Mouse (Mus musculus): Measurements from ENCODE around the gene Fam129a.
"Not testable (repeated sequence)": the region's sequence is repeated elsewhere in the genome, so short reads cannot be mapped to it uniquely, and the experiment has no call there.

Gene Fam129a

DNA sequence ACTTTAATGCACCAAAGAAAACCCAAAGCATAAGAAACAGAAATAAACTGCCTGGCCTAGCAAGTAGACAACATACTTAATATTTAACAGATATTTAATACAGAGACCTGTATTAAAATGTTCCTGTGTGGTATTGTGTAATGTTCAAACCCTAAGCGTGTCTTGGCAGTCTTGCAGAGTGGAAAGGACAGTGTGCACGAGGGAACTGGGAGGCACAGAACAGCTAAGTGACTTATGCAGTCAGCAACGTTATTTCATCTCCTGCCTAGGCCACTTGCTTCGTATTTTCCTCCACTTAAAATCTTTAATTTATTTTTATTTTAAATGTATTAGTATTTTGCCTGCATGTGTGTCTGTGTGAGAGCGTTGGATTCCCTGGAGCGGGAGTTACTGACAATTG, 119.1 kb downstream of the Fam129a start:
- in situ Hi-C loops (cut with MboI; ENCODE audit: unreplicated experiment in 2 of 2): no loop called here

GRCm38 (mm10) chr1:151690583-151691193, 119.7 kb downstream of the Fam129a start:
- in situ Hi-C loops (cut with MboI; ENCODE audit: unreplicated experiment in 2 of 2): no loop called here

DNA sequence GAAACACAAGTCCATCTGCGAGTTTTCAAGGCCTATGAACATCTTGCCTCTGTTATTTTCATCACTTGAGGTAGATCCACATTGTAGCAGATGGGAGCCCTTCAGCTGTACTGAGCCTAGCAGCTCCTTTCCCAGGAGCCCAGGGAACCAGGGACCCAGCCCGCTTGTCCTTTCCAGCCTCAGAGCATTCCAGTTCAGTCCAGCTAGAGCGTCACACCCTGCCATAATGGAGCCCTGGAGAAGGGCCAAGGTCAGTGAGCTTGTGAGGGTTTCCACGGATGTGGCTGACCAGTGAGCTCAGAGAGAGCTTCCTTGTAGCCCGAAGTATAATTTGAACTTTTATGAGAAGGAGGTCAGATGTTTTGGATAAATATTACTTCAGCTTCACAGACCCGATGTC, 121.9 kb downstream of the Fam129a start:
- in situ Hi-C loops (cut with MboI; ENCODE audit: unreplicated experiment in 2 of 2): not testable (repeated sequence)

DNA sequence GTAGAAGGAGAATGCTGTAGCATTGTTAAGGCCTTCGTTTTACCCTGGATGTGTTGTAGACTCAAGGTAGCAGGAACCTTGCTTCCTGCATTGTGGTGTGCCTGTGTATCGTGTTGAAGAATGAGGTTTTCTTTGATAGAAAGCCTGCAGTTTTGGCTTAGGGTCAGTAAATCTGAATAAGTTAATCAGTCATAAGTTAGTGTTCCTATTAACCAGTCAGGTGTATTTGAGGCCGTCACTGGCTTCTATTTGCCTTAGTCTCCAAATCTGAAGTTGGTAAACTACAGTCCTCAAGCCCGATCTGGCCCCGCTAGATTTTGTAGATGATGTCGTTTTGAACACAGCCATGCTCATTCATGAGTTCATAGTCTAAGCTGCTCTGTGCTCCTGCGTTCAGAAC, 125.8 kb downstream of the Fam129a start:
- in situ Hi-C loops (cut with MboI; ENCODE audit: unreplicated experiment in 2 of 2): no loop called here

DNA sequence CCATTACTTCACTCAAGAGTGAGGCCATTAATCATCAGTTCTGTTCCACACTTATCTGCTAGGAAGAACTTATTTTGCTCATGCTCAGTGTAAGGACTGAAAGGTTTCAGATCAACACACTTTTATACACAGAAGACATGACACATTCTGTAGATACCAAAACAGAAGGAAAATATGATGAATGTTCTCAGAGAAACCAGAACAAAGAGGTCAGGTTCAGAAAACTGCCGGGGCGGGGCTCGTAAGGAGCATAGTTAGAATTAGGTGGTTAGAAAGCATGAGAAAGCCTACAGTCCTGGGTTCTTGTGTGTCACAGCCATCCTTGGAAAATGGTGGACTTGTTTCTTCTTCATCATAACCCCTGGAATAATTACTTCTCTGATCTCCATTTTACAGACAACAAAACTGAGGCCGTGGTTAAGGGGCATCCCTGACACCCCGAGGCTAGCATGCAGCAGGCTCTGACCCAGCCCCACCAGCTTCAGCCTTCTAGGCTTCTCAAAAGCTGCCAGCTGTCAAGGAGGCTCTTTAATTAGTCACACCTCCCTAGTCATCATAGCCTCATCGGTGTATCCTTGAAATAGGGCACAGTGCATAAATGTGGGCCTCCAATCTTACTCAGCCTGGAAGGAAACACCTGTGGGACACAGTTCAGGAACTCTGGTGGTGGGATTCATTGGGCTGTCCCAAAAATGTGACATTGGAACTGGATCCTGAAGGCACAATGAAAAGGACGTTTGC, 127.1 kb downstream of the Fam129a start:
- in situ Hi-C loops (cut with MboI; ENCODE audit: unreplicated experiment in 2 of 2): no loop called here

GRCm38 (mm10) chr1:151699363-151699762, 128.4 kb downstream of the Fam129a start:
- in situ Hi-C loops (cut with MboI; ENCODE audit: unreplicated experiment in 2 of 2): no loop called here

- in situ Hi-C loops (cut with MboI; ENCODE audit: unreplicated experiment in 2 of 2): loop anchor here (5.0 to 10.0 kb wide), 5 partner anchors 136 to 668 kb away; no protein-coding TSS in a partner anchor
Observed at GRCm38 (mm10) chr1:151702816-151703215, 131.8 kb downstream of the Fam129a start.

DNA sequence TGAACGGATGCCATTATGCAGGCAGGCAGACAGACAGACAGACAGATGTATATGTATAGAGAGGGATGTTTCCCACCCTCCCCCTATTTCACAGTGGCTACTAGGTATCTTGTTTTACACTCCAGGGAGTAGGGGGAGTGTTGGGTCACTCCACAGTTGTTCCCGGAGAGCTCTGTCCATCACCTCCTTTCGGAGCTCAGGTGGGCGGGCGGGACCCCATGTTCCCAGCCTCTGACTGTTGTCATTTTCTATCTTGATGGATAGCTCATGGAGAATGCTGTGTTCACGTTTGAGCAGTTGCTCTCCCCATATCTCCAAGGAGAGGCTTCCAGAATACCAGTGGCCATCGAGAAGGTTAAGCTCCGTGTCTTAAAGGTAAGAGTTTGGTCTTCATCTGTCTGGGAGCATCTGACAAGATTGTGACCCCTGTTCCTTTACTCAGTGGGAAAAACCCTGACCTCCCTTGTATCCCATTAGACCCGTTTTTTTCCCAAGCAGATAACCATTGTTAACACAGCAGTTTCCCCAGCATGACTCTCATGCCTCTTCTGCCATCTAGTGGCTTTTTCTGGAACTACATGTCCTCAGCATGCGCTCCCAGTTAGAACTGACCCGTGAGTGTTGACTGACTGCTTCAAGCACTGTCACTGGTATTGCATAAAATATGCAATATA, 134.9 kb downstream of the Fam129a start:
- in situ Hi-C loops (cut with MboI; ENCODE audit: unreplicated experiment in 2 of 2): loop anchor here (5.0 to 10.0 kb wide), 5 partner anchors 251 to 671 kb away; no protein-coding TSS in a partner anchor

DNA sequence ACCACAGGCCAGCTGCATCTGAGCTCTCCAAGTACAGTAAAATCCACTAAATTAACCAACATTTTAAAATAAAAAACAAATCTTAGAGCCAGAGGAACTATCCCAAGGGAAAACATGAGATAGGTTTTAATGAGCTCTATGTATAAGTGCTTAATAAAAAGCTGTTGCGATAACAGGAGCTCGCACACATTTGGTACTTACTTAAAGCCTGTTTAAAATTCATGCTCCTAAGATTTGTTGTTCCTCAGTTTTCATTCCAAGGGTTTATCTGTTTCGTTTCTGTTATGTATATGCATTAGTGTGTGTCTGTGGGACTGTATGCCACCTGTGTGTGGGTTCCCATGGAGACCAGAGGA, 135.4 kb downstream of the Fam129a start:
- in situ Hi-C loops (cut with MboI; ENCODE audit: unreplicated experiment in 2 of 2): loop anchor here (5.0 to 10.0 kb wide), 5 partner anchors 252 to 672 kb away; no protein-coding TSS in a partner anchor

DNA sequence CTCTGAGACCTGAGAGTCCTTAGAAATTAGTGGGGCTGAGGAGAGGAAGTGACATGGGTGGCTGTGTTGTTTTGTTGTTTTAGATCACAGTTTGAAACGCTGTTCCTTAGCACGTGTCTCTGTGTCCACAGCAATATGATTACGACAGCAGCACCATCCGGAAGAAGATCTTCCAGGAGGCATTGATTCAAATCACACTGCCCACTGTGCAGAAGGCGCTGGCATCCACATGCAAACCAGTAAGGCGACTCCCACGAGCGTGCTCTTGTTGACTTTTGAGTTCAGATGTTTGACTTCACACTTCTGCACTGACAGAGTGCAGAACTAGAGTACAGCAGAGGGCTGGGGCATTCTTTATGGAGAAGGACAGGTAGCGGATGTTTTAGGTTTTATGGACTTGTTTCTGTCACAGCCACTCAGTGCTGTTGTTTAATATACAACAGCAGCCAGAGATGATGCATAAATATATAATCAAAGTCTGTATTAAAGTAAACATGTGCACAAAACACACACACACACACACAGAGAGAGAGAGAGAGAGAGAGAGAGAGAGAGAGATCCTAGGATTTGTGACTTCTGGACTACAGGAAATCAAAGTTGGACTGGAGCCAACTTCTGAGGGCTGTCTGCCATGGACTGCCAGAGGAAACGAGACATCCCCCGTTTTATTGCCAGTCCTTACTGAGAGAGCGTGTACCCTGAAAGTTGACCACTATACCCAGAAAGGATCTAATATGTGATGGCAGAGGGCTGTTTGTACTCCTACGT, 138.2 kb downstream of the Fam129a start:
- in situ Hi-C loops (cut with MboI; ENCODE audit: unreplicated experiment in 2 of 2): loop anchor here (5.0 to 10.0 kb wide), 5 partner anchors 254 to 674 kb away; no protein-coding TSS in a partner anchor

DNA sequence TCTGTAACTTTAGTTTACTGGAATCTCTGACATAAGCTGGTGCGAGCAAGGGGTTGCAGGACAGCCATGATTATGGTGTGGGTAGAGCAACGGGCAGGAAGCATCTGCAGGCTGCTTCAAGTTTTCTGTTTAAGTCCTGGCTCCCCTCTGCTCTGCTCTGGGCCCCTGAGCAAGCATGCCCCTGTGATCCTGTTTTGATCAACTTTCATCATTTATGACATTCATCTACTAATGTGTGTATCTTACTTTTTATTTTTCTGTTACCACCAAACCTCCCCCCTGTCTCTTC, 138.7 kb downstream of the Fam129a start:
- in situ Hi-C loops (cut with MboI; ENCODE audit: unreplicated experiment in 2 of 2): loop anchor here (5.0 to 10.0 kb wide), 6 partner anchors 255 to 675 kb away; partner anchors contain the start of gene Ivns1abp (in 1 of the 2)

- in situ Hi-C loops (cut with MboI; ENCODE audit: unreplicated experiment in 2 of 2): loop anchor here in 1 of 2 experiments (10.0 kb wide), 1 partner anchor 366 kb away; the partner anchor contains the start of gene Ivns1abp
Observed at GRCm38 (mm10) chr1:151710424-151711055, 139.6 kb downstream of the Fam129a start.

DNA sequence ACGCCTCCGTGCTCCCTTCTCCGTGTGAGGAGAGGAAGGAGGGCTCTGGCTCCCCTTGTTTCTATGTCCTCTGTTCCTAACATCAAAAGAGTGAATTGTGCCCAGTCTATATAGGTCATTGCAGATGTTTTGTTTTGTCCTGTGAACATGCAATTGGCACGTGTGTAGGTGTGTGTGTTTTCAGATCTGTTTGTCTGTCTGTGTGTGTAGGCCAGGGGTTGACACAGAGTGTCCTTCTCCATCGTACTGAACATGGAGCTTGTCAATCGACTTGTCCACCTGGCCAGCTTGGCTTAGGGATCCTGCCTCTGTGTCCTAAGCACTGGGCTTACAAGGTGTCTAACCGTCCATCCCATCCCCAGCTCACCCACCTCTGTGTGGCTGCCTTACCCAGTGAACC, 140.1 kb downstream of the Fam129a start:
- in situ Hi-C loops (cut with MboI; ENCODE audit: unreplicated experiment in 2 of 2): loop anchor here in 1 of 2 experiments (10.0 kb wide), 1 partner anchor 366 kb away; the partner anchor contains the start of gene Ivns1abp

- in situ Hi-C loops (cut with MboI; ENCODE audit: unreplicated experiment in 2 of 2): loop anchor here in 1 of 2 experiments (10.0 kb wide), 1 partner anchor 368 kb away; the partner anchor contains the start of gene Ivns1abp
Observed at GRCm38 (mm10) chr1:151712664-151713063, 141.7 kb downstream of the Fam129a start.

DNA sequence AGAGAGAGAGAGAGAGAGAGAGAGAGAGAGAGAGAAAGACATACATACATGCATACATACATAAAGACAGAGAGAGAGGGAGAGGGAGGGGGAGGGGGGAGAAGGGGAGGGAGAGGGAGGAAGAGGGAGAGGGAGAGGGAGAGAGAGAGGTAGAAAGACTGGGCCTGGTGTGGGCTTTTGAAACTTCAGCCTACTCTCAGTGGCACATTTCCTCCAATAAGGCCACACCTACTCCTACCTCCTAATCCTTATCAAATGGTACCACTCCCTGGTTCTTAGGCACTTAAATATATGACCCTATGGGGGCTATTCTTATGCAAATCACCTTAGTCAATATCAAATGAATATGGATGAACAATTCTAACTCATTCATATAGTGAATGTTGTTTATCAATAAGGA, 142.6 kb downstream of the Fam129a start:
- in situ Hi-C loops (cut with MboI; ENCODE audit: unreplicated experiment in 2 of 2): loop anchor here in 1 of 2 experiments (10.0 kb wide), 1 partner anchor 369 kb away; the partner anchor contains the start of gene Ivns1abp

GRCm38 (mm10) chr1:151716024-151716710, 145.2 kb downstream of the Fam129a start:
- in situ Hi-C loops (cut with MboI; ENCODE audit: unreplicated experiment in 2 of 2): loop anchor here (5.0 to 10.0 kb wide), 2 partner anchors 41 to 371 kb away; partner anchors contain the start of genes Edem3 (in 2 of the 2) and Ivns1abp (in 1 of the 2)

- in situ Hi-C loops (cut with MboI; ENCODE audit: unreplicated experiment in 2 of 2): loop anchor here (5.0 to 10.0 kb wide), 2 partner anchors 40 to 373 kb away; partner anchors contain the start of genes Edem3 (in 2 of the 2) and Ivns1abp (in 1 of the 2)
Observed at GRCm38 (mm10) chr1:151717624-151718023, 146.6 kb downstream of the Fam129a start.

GRCm38 (mm10) chr1:151718575-151718974, 147.6 kb downstream of the Fam129a start:
- in situ Hi-C loops (cut with MboI; ENCODE audit: unreplicated experiment in 2 of 2): loop anchor here (5.0 to 10.0 kb wide), 2 partner anchors 39 to 374 kb away; partner anchors contain the start of genes Edem3 (in 2 of the 2) and Ivns1abp (in 1 of the 2)

GRCm38 (mm10) chr1:151719911-151720310, 148.9 kb downstream of the Fam129a start:
- in situ Hi-C loops (cut with MboI; ENCODE audit: unreplicated experiment in 2 of 2): loop anchor here (5.0 to 10.0 kb wide), 2 partner anchors 37 to 375 kb away; partner anchors contain the start of genes Edem3 (in 2 of the 2) and Ivns1abp (in 1 of the 2)
